In genomic region chr5:30878616-30879015, GRCm38 (mm10) we compare ENCODE assay signal across 14 mouse cellular contexts. TPM values are rescaled to one million over a fixed set of nuclear protein-coding genes. Genes with fewer than 3 reads are reported as not detected.
DNase-seq lines count a peak whose midpoint lies in the region; ATAC-seq and TF ChIP-seq lines count a peak whose summit lies in the region.
"Had no signal": no experiment of that assay in that cellular context is flagged by ENCODE, and none has a peak within 500 bp of the region (broad histone marks: within the 10 kb centered on the region; RNA-seq: fewer than 3 reads in every experiment).

No protein-coding gene starts in this region.

- no peaks in the 10 kb centered on the region for H3K9me3 ChIP-seq in heart, postnatal 0 days (replicated peaks; ENCODE audit: control insufficient read depth, low read length)
- no peaks in the 10 kb centered on the region for H3K9me3 ChIP-seq in heart, embryonic 11.5 days (replicated peaks; ENCODE audit: control insufficient read depth, low read length)
- no peaks in the 10 kb centered on the region for H3K9me3 ChIP-seq in MEL (replicated peaks; ENCODE audit: insufficient read depth, low read length)
- no peaks in the 10 kb centered on the region for H3K9me3 ChIP-seq in embryonic facial prominence, embryonic 14.5 days (ENCODE audit: control insufficient read depth, low read length)
- no peaks in the 10 kb centered on the region for H3K9me3 ChIP-seq in limb, embryonic 12.5 days

- 40% methylated on average over 6 of the region's 6 CpGs for WGBS in heart, postnatal 0 days
- WGBS in heart, embryonic 11.5 days (ENCODE audit: insufficient replicate concordance) = 53% methylated on average over 6 of the region's 6 CpGs
- WGBS in embryonic facial prominence, embryonic 14.5 days = 24% methylated on average over 6 of the region's 6 CpGs
- 18% methylated on average over 6 of the region's 6 CpGs for WGBS in limb, embryonic 12.5 days

- H3K27ac ChIP-seq in heart, postnatal 0 days (ENCODE audit: low read depth) = no peak overlapping the region
- H3K27ac ChIP-seq in heart, embryonic 11.5 days (ENCODE audit: low read depth, low read length) = no peak overlapping the region
- H3K27ac ChIP-seq in MEL (ENCODE audit: control insufficient read depth, low read depth, low read length) = no peak overlapping the region
- H3K27ac ChIP-seq in embryonic facial prominence, embryonic 14.5 days (replicated peaks; ENCODE audit: low read depth, low read length) = peak overlapping the region; percentile 44
- peak overlapping the region; percentile 66 for H3K27ac ChIP-seq in limb, embryonic 12.5 days

- H3K79me2 ChIP-seq in MEL (ENCODE audit: control insufficient read depth, insufficient read depth, low read length, poor library complexity) = no peaks in the 10 kb centered on the region

- no peak for TF ChIP-seq RAD21 in MEL (IDR thresholded peaks at IDR 0.05; ENCODE audit: low read depth, low read length)

- no peak overlapping the region for H3K4me2 ChIP-seq in heart, postnatal 0 days (ENCODE audit: low read depth, low read length)
- H3K4me2 ChIP-seq in heart, embryonic 11.5 days = no peak overlapping the region
- no peak overlapping the region; the same call in 1 of the 2 replicates for H3K4me2 ChIP-seq in embryonic facial prominence, embryonic 14.5 days (ENCODE audit: low read depth, low read length)
- H3K4me2 ChIP-seq in limb, embryonic 12.5 days = peak overlapping the region; percentile 13; the same call in 1 of the 2 replicates

- H3K4me1 ChIP-seq in heart, postnatal 0 days (ENCODE audit: control insufficient read depth, insufficient read depth) = no peaks in the 10 kb centered on the region
- no peaks in the 10 kb centered on the region for H3K4me1 ChIP-seq in heart, embryonic 11.5 days (ENCODE audit: control insufficient read depth, insufficient read depth, low read length)
- no peaks in the 10 kb centered on the region for H3K4me1 ChIP-seq in MEL (ENCODE audit: control insufficient read depth in 1 of 2, insufficient read depth in 2 of 2, low read length in 2 of 2)
- no peaks in the 10 kb centered on the region for H3K4me1 ChIP-seq in embryonic facial prominence, embryonic 14.5 days (ENCODE audit: control insufficient read depth, insufficient read depth, low read length)
- H3K4me1 ChIP-seq in limb, embryonic 12.5 days (replicated peaks) = peaks cover 23% of the 10 kb centered on the region

- 0 out of 2 replicates have a peak, but pooled peaks have one; percentile 8 for ATAC-seq in heart, postnatal 0 days (ENCODE audit: insufficient read depth, low read depth)
- no peak for ATAC-seq in heart, embryonic 11.5 days (replicated peaks; ENCODE audit: insufficient number of reproducible peaks, low FRiP score, low TSS enrichment)
- peak; percentile 38; the same call in 1 of the 2 replicates for ATAC-seq in embryonic facial prominence, embryonic 14.5 days (ENCODE audit: low read depth)
- 0 out of 2 replicates have a peak, but pooled peaks have one; percentile 15 for ATAC-seq in limb, embryonic 12.5 days (ENCODE audit: insufficient number of reproducible peaks, insufficient read depth, low FRiP score, low TSS enrichment, low read depth)
- ATAC-seq in inflammation-experienced regulatory T-cells, adult 6 months = no peak
- ATAC-seq in monocyte, adult 5-6 weeks (replicated peaks; ENCODE audit: insufficient number of reproducible peaks, low FRiP score, low TSS enrichment, poor library complexity, severe bottlenecking) = no peak
- ATAC-seq: CD4-positive, CD25-positive, alpha-beta regulatory T cell, adult 4 months had no signal

- H3K27me3 ChIP-seq in heart, postnatal 0 days (ENCODE audit: control insufficient read depth, insufficient read depth, low read length) = no peaks in the 10 kb centered on the region
- H3K27me3 ChIP-seq in heart, embryonic 11.5 days (ENCODE audit: control insufficient read depth, insufficient read depth, low read length) = no peaks in the 10 kb centered on the region
- no peaks in the 10 kb centered on the region for H3K27me3 ChIP-seq in MEL (ENCODE audit: control insufficient read depth in 1 of 2, insufficient read depth in 2 of 2, low read length in 2 of 2)
- no peaks in the 10 kb centered on the region for H3K27me3 ChIP-seq in embryonic facial prominence, embryonic 14.5 days (replicated peaks; ENCODE audit: control insufficient read depth, insufficient read depth, low read length)
- no peaks in the 10 kb centered on the region for H3K27me3 ChIP-seq in limb, embryonic 12.5 days

- H3K36me3 ChIP-seq in heart, postnatal 0 days (replicated peaks; ENCODE audit: control insufficient read depth, insufficient read depth, low read length) = peaks cover 41% of the 10 kb centered on the region
- peaks cover 34% of the 10 kb centered on the region for H3K36me3 ChIP-seq in heart, embryonic 11.5 days (ENCODE audit: control insufficient read depth, insufficient read depth, low read length)
- H3K36me3 ChIP-seq in MEL (ENCODE audit: control insufficient read depth in 1 of 2, insufficient read depth in 2 of 2, low read length in 2 of 2) = peaks cover 0 to 14% of the 10 kb centered on the region in 2 experiments; a peak in 2 of 4 replicates
- peaks cover 46% of the 10 kb centered on the region for H3K36me3 ChIP-seq in embryonic facial prominence, embryonic 14.5 days (ENCODE audit: control insufficient read depth, insufficient read depth, low read length)
- peaks cover 45% of the 10 kb centered on the region for H3K36me3 ChIP-seq in limb, embryonic 12.5 days

- H3K9ac ChIP-seq in heart, postnatal 0 days (replicated peaks; ENCODE audit: low read depth, low read length) = no peak overlapping the region
- H3K9ac ChIP-seq in heart, embryonic 11.5 days (ENCODE audit: low read depth, low read length) = no peak overlapping the region
- no peak overlapping the region for H3K9ac ChIP-seq in MEL (ENCODE audit: control insufficient read depth, low read depth, low read length, poor library complexity, severe bottlenecking)
- H3K9ac ChIP-seq in embryonic facial prominence, embryonic 14.5 days (ENCODE audit: low read depth, low read length) = no peak overlapping the region
- no peak overlapping the region for H3K9ac ChIP-seq in limb, embryonic 12.5 days (replicated peaks)

- TF ChIP-seq EP300 in heart, postnatal 0 days (IDR thresholded peaks at IDR 0.05; ENCODE audit: low read depth) = no peak
- TF ChIP-seq EP300 in MEL (IDR thresholded peaks at IDR 0.05; ENCODE audit: low read depth in 1 of 2, low read length in 2 of 2) = no peak

- no peak overlapping the region for H3K4me3 ChIP-seq in heart, postnatal 0 days (ENCODE audit: low read depth, low read length)
- no peak overlapping the region for H3K4me3 ChIP-seq in heart, embryonic 11.5 days (ENCODE audit: low read depth, low read length)
- no peak overlapping the region for H3K4me3 ChIP-seq in MEL (ENCODE audit: control insufficient read depth in 1 of 2, insufficient read depth in 1 of 2, low read depth in 2 of 2, low read length in 2 of 2)
- H3K4me3 ChIP-seq in embryonic facial prominence, embryonic 14.5 days (ENCODE audit: low read depth, low read length) = no peak overlapping the region
- no peak overlapping the region for H3K4me3 ChIP-seq in limb, embryonic 12.5 days (replicated peaks)

- peak in 1 of 2 experiments; percentile 23; a peak in 1 of 4 replicates for TF ChIP-seq POLR2A in MEL (IDR thresholded peaks at IDR 0.05; ENCODE audit: control insufficient read depth in 1 of 2, insufficient read depth in 1 of 2, low read depth in 1 of 2, low read length in 2 of 2, poor library complexity in 1 of 2)

- no peak for TF ChIP-seq CTCF in heart, postnatal 0 days (IDR thresholded peaks at IDR 0.05; ENCODE audit: low read depth)
- no peak for TF ChIP-seq CTCF in MEL (IDR thresholded peaks at IDR 0.05 in 2 of 3, conservative IDR thresholded peaks at IDR 0.05 in 1 of 3; ENCODE audit: control insufficient read depth in 1 of 3, insufficient read depth in 1 of 3, low read depth in 2 of 3, low read length in 3 of 3, poor library complexity in 1 of 3, severe bottlenecking in 1 of 3)

- no peak for DNase-seq in heart, postnatal 0 days (ENCODE audit: low spot score)
- no peak for DNase-seq in MEL (ENCODE audit: low read depth, low spot score)
- DNase-seq in embryonic facial prominence, embryonic 14.5 days (ENCODE audit: low spot score) = peak; percentile 79
- DNase-seq in urinary bladder, adult 18-20 months (ENCODE audit: low spot score in 2 of 2) = no peak
- DNase-seq: cerebellum, adult 9-11 months; gastrocnemius, postnatal 36 days; heart, postnatal 4 days; lung, postnatal 10 days; thymus, adult 2 months had no signal

RNA-seq across cellular contexts. Expression of gene Agbl5, which starts 9.9 kb away (rescaled TPM):
- 18.1 and 28.2 TPM in 2 replicates for total RNA-seq in heart, postnatal 0 days (2014; rRNA removed; ENCODE audit: low replicate concordance)
- 4.2 and 4.9 TPM in 2 replicates for polyA plus RNA-seq in heart, postnatal 0 days (2015; fragmentation: Nextera tagmentation; extraction: Ambion mirVana)
- polyA plus RNA-seq in heart, embryonic 11.5 days (2014; fragmentation: Nextera tagmentation; extraction: Ambion mirVana) = 12.9 and 14.5 TPM in 2 replicates
- 10.6 and 12.8 TPM in 2 replicates for total RNA-seq in MEL (2012; rRNA removed)
- 10 to 100 TPM in 1 of 2 experiments, not detected in 1; 45.0 TPM for polyA plus RNA-seq in MEL (2012; ENCODE audit: insufficient read depth in 1 of 2, insufficient read length in 2 of 2, low read depth in 1 of 2, low replicate concordance in 2 of 2, missing spikeins in 1 of 2)
- polyA plus RNA-seq in embryonic facial prominence, embryonic 14.5 days (2014; fragmentation: Nextera tagmentation; extraction: Ambion mirVana) = 17.4 and 22.4 TPM in 2 replicates
- polyA plus RNA-seq in limb, embryonic 12.5 days (2016; fragmentation: Nextera tagmentation; extraction: Ambion mirVana) = 35.8 and 42.0 TPM in 2 replicates
- 1 to 10 TPM; 2.7 to 7.0 (median 5.2) TPM for polyA plus RNA-seq in inflammation-experienced regulatory T-cells, adult 6 months (2017; shearing (Covaris generic))
- 3.8 to 7.1 TPM (median 4.3 TPM) in 3 replicates for total RNA-seq in monocyte, adult 5-6 weeks (2017)

RNA-seq across cellular contexts. Expression of gene Tmem214, which starts 10.8 kb away (rescaled TPM):
- total RNA-seq in heart, postnatal 0 days (2014; rRNA removed; ENCODE audit: low replicate concordance) = 58.8 and 70.6 TPM in 2 replicates
- polyA plus RNA-seq in heart, postnatal 0 days (2015; fragmentation: Nextera tagmentation; extraction: Ambion mirVana) = 48.0 and 49.6 TPM in 2 replicates
- 47.8 and 48.2 TPM in 2 replicates for polyA plus RNA-seq in heart, embryonic 11.5 days (2014; fragmentation: Nextera tagmentation; extraction: Ambion mirVana)
- 41.3 and 50.5 TPM in 2 replicates for total RNA-seq in MEL (2012; rRNA removed)
- 100 to 1,000 TPM; 101 to 170 TPM for polyA plus RNA-seq in MEL (2012; ENCODE audit: insufficient read depth in 1 of 2, insufficient read length in 2 of 2, low read depth in 1 of 2, low replicate concordance in 2 of 2, missing spikeins in 1 of 2)
- 77.1 and 77.2 TPM in 2 replicates for polyA plus RNA-seq in embryonic facial prominence, embryonic 14.5 days (2014; fragmentation: Nextera tagmentation; extraction: Ambion mirVana)
- 80.4 and 84.6 TPM in 2 replicates for polyA plus RNA-seq in limb, embryonic 12.5 days (2016; fragmentation: Nextera tagmentation; extraction: Ambion mirVana)
- polyA plus RNA-seq in inflammation-experienced regulatory T-cells, adult 6 months (2017; shearing (Covaris generic)) = 10 to 100 TPM; 23.3 to 26.9 (median 25.2) TPM
- 10.4 to 21.4 TPM (median 10.8 TPM) in 3 replicates for total RNA-seq in monocyte, adult 5-6 weeks (2017)

RNA-seq across cellular contexts. Expression of gene Ost4, which starts 29.0 kb away (rescaled TPM):
- 201 and 280 TPM in 2 replicates for total RNA-seq in heart, postnatal 0 days (2014; rRNA removed; ENCODE audit: low replicate concordance)
- 334 and 356 TPM in 2 replicates for polyA plus RNA-seq in heart, postnatal 0 days (2015; fragmentation: Nextera tagmentation; extraction: Ambion mirVana)
- polyA plus RNA-seq in heart, embryonic 11.5 days (2014; fragmentation: Nextera tagmentation; extraction: Ambion mirVana) = 445 and 470 TPM in 2 replicates
- 296 and 321 TPM in 2 replicates for total RNA-seq in MEL (2012; rRNA removed)
- 100 to 1,000 TPM; 220 to 478 TPM for polyA plus RNA-seq in MEL (2012; ENCODE audit: insufficient read depth in 1 of 2, insufficient read length in 2 of 2, low read depth in 1 of 2, low replicate concordance in 2 of 2, missing spikeins in 1 of 2)
- 507 and 572 TPM in 2 replicates for polyA plus RNA-seq in embryonic facial prominence, embryonic 14.5 days (2014; fragmentation: Nextera tagmentation; extraction: Ambion mirVana)
- polyA plus RNA-seq in limb, embryonic 12.5 days (2016; fragmentation: Nextera tagmentation; extraction: Ambion mirVana) = 351 and 355 TPM in 2 replicates
- polyA plus RNA-seq in inflammation-experienced regulatory T-cells, adult 6 months (2017; shearing (Covaris generic)) = 100 to 1,000 TPM; 283 to 295 (median 294) TPM
- 129 to 177 TPM (median 134 TPM) in 3 replicates for total RNA-seq in monocyte, adult 5-6 weeks (2017)

RNA-seq across cellular contexts. Expression of gene Emilin1, which starts 34.6 kb away (rescaled TPM):
- total RNA-seq in heart, postnatal 0 days (2014; rRNA removed; ENCODE audit: low replicate concordance) = 63.5 and 64.5 TPM in 2 replicates
- 68.3 and 70.4 TPM in 2 replicates for polyA plus RNA-seq in heart, postnatal 0 days (2015; fragmentation: Nextera tagmentation; extraction: Ambion mirVana)
- polyA plus RNA-seq in heart, embryonic 11.5 days (2014; fragmentation: Nextera tagmentation; extraction: Ambion mirVana) = 90.5 and 123 TPM in 2 replicates
- 1.3 and 1.5 TPM in 2 replicates for total RNA-seq in MEL (2012; rRNA removed)
- polyA plus RNA-seq in MEL (2012; ENCODE audit: insufficient read depth in 1 of 2, insufficient read length in 2 of 2, low read depth in 1 of 2, low replicate concordance in 2 of 2, missing spikeins in 1 of 2) = 1 to 10 TPM in 1 of 2 experiments, not detected in 1; 2.0 TPM
- polyA plus RNA-seq in embryonic facial prominence, embryonic 14.5 days (2014; fragmentation: Nextera tagmentation; extraction: Ambion mirVana) = 200 and 225 TPM in 2 replicates
- 221 and 225 TPM in 2 replicates for polyA plus RNA-seq in limb, embryonic 12.5 days (2016; fragmentation: Nextera tagmentation; extraction: Ambion mirVana)
- polyA plus RNA-seq in inflammation-experienced regulatory T-cells, adult 6 months (2017; shearing (Covaris generic)) = under 1 TPM in 1 of 3 experiments, not detected in 2; 0.84 TPM
- 15.1 to 25.3 TPM (median 22.0 TPM) in 3 replicates for total RNA-seq in monocyte, adult 5-6 weeks (2017)

RNA-seq across cellular contexts. Expression of gene Khk, which starts 42.6 kb away (rescaled TPM):
- 11.8 and 15.0 TPM in 2 replicates for total RNA-seq in heart, postnatal 0 days (2014; rRNA removed; ENCODE audit: low replicate concordance)
- polyA plus RNA-seq in heart, postnatal 0 days (2015; fragmentation: Nextera tagmentation; extraction: Ambion mirVana) = 16.2 and 18.5 TPM in 2 replicates
- 10.1 and 11.3 TPM in 2 replicates for polyA plus RNA-seq in heart, embryonic 11.5 days (2014; fragmentation: Nextera tagmentation; extraction: Ambion mirVana)
- 268 and 308 TPM in 2 replicates for total RNA-seq in MEL (2012; rRNA removed)
- polyA plus RNA-seq in MEL (2012; ENCODE audit: insufficient read depth in 1 of 2, insufficient read length in 2 of 2, low read depth in 1 of 2, low replicate concordance in 2 of 2, missing spikeins in 1 of 2) = 100 to 1,000 TPM in 1 of 2 experiments, not detected in 1; 461 TPM
- 22.1 and 24.7 TPM in 2 replicates for polyA plus RNA-seq in embryonic facial prominence, embryonic 14.5 days (2014; fragmentation: Nextera tagmentation; extraction: Ambion mirVana)
- 11.7 and 14.6 TPM in 2 replicates for polyA plus RNA-seq in limb, embryonic 12.5 days (2016; fragmentation: Nextera tagmentation; extraction: Ambion mirVana)
- 10 to 100 TPM; 10.8 to 26.3 (median 24.3) TPM for polyA plus RNA-seq in inflammation-experienced regulatory T-cells, adult 6 months (2017; shearing (Covaris generic))
- total RNA-seq in monocyte, adult 5-6 weeks (2017) = 26.4 to 32.2 TPM (median 29.8 TPM) in 3 replicates

Comparison
In these comparisons a context has a peak if more than half of its experiments do, and no peak if none do; other contexts are left out.
1. ATAC-seq: peak in heart, postnatal 0 days (single experiment), embryonic facial prominence, embryonic 14.5 days (single experiment) and limb, embryonic 12.5 days (single experiment); none in heart, embryonic 11.5 days (single experiment), inflammation-experienced regulatory T-cells, adult 6 months (single experiment) and monocyte, adult 5-6 weeks (single experiment).
2. H3K27ac ChIP-seq: peak in embryonic facial prominence, embryonic 14.5 days (single experiment) and limb, embryonic 12.5 days (single experiment); none in heart, postnatal 0 days (single experiment), heart, embryonic 11.5 days (single experiment) and MEL (single experiment).